Comparison of ENCODE assay signal across 8 mouse cellular contexts in genomic region chr3:59208650-59209548, GRCm38 (mm10). TPM values are rescaled to one million over a fixed set of nuclear protein-coding genes. Genes with fewer than 3 reads are reported as not detected.
DNase-seq lines count a peak whose midpoint lies in the region; ATAC-seq and TF ChIP-seq lines count a peak whose summit lies in the region.

No protein-coding gene starts in this region.

- no peak for TF ChIP-seq EP300 in liver, embryonic 14.5 days (IDR thresholded peaks at IDR 0.05; ENCODE audit: low read depth)

- 71% methylated on average over 4 of the region's 4 CpGs for WGBS in forebrain, postnatal 0 days
- 67% methylated on average over 4 of the region's 4 CpGs for WGBS in liver, embryonic 14.5 days (ENCODE audit: insufficient replicate concordance)

- peak; percentile 98 for TF ChIP-seq CTCF in E14TG2a.4 (conservative IDR thresholded peaks at IDR 0.05; ENCODE audit: low read length)
- TF ChIP-seq CTCF in forebrain, postnatal 0 days (IDR thresholded peaks at IDR 0.05; ENCODE audit: low read depth): peak; percentile 87
- TF ChIP-seq CTCF in liver, embryonic 14.5 days (IDR thresholded peaks at IDR 0.05; ENCODE audit: low read depth): peak; percentile 73

- peaks cover 5% of the 10 kb centered on the region; the same call in 1 of the 2 replicates for H3K9me3 ChIP-seq in E14TG2a.4 (ENCODE audit: low read length)
- H3K9me3 ChIP-seq in forebrain, postnatal 0 days (ENCODE audit: low read length): no peaks in the 10 kb centered on the region
- H3K9me3 ChIP-seq in liver, embryonic 14.5 days (ENCODE audit: control insufficient read depth, low read length): no peaks in the 10 kb centered on the region

- H3K27me3 ChIP-seq in E14TG2a.4 (ENCODE audit: insufficient read depth, low read length): no peaks in the 10 kb centered on the region
- H3K27me3 ChIP-seq in forebrain, postnatal 0 days (ENCODE audit: insufficient read depth, low read length): no peaks in the 10 kb centered on the region
- no peaks in the 10 kb centered on the region for H3K27me3 ChIP-seq in liver, embryonic 14.5 days (ENCODE audit: control insufficient read depth, insufficient read depth, low read length)

- ATAC-seq in cerebellum, adult (ENCODE audit: insufficient number of reproducible peaks, low FRiP score, low TSS enrichment): peak; percentile 59
- peak; percentile 76 for ATAC-seq in forebrain, postnatal 0 days
- no peak for ATAC-seq in liver, embryonic 14.5 days (ENCODE audit: insufficient read depth)

- H3K27ac ChIP-seq in forebrain, postnatal 0 days (ENCODE audit: low read depth, low read length): no peak overlapping the region
- no peak overlapping the region for H3K27ac ChIP-seq in liver, embryonic 14.5 days

- H3K4me2 ChIP-seq in forebrain, postnatal 0 days (ENCODE audit: low read depth): no peak overlapping the region
- H3K4me2 ChIP-seq in liver, embryonic 14.5 days (ENCODE audit: low read depth): no peak overlapping the region

- no peaks in the 10 kb centered on the region for H3K36me3 ChIP-seq in E14TG2a.4 (ENCODE audit: insufficient read depth, low read length)
- no peaks in the 10 kb centered on the region; the same call in 1 of the 2 replicates for H3K36me3 ChIP-seq in forebrain, postnatal 0 days (ENCODE audit: insufficient read depth)
- H3K36me3 ChIP-seq in liver, embryonic 14.5 days (replicated peaks; ENCODE audit: control insufficient read depth, insufficient read depth, low read depth): no peaks in the 10 kb centered on the region

- no peak overlapping the region for H3K9ac ChIP-seq in forebrain, postnatal 0 days
- H3K9ac ChIP-seq in liver, embryonic 14.5 days (replicated peaks): no peak overlapping the region

- no peak overlapping the region for H3K4me3 ChIP-seq in E14TG2a.4 (replicated peaks; ENCODE audit: low read length)
- no peak overlapping the region for H3K4me3 ChIP-seq in forebrain, postnatal 0 days (ENCODE audit: low read depth, low read length)
- no peak overlapping the region for H3K4me3 ChIP-seq in liver, embryonic 14.5 days (ENCODE audit: insufficient read depth in 1 of 2, low read depth in 2 of 2, low read length in 2 of 2)

- H3K4me1 ChIP-seq in E14TG2a.4 (replicated peaks; ENCODE audit: low read depth, low read length): peaks cover 4% of the 10 kb centered on the region; the same call in 1 of the 2 replicates
- no peaks in the 10 kb centered on the region for H3K4me1 ChIP-seq in forebrain, postnatal 0 days (ENCODE audit: insufficient read depth)
- peaks cover 0 to 12% of the 10 kb centered on the region in 2 experiments; a peak in 2 of 4 replicates for H3K4me1 ChIP-seq in liver, embryonic 14.5 days (replicated peaks; ENCODE audit: control insufficient read depth in 2 of 2, insufficient read depth in 2 of 2, low read length in 1 of 2)

- peak; percentile 81 for DNase-seq in kidney, adult 9 months
- no peak for DNase-seq in kidney, adult 11 months
- DNase-seq in forebrain, postnatal 0 days: peak; percentile 84
- DNase-seq in liver, embryonic 14.5 days (ENCODE audit: low read depth in 3 of 3, low spot score in 3 of 3): peak; percentile 27 to 40 (median 35)
- DNase-seq in retina, adult 2 months (ENCODE audit: low read depth, low spot score): peak; percentile 36
- no peak for DNase-seq in urinary bladder, postnatal 10 days (ENCODE audit: low spot score)

RNA-seq across cellular contexts. Expression of gene P2ry13, which starts 1.8 kb away (rescaled TPM):
- total RNA-seq in forebrain, postnatal 0 days (2014; rRNA removed): 2.0 and 2.2 TPM in 2 replicates
- 1.8 and 2.1 TPM in 2 replicates for polyA plus RNA-seq in forebrain, postnatal 0 days (2015; fragmentation: Nextera tagmentation; extraction: Ambion mirVana)
- 2.0 TPM in 2 replicates for polyA plus RNA-seq in liver, embryonic 14.5 days (2012; rRNA removed)
- 2.8 and 3.0 TPM in 2 replicates for polyA plus RNA-seq in liver, embryonic 14.5 days (2014; fragmentation: Nextera tagmentation; extraction: Ambion mirVana)

RNA-seq across cellular contexts. Expression of gene Gpr87, which starts 14.0 kb away (rescaled TPM):
- not detected in 2 replicates for total RNA-seq in forebrain, postnatal 0 days (2014; rRNA removed)
- not detected in 2 replicates for polyA plus RNA-seq in forebrain, postnatal 0 days (2015; fragmentation: Nextera tagmentation; extraction: Ambion mirVana)
- not detected in 2 replicates for polyA plus RNA-seq in liver, embryonic 14.5 days (2012; rRNA removed)
- not detected in 2 replicates for polyA plus RNA-seq in liver, embryonic 14.5 days (2014; fragmentation: Nextera tagmentation; extraction: Ambion mirVana)

RNA-seq across cellular contexts. Expression of gene P2ry12, which starts 53.8 kb away (rescaled TPM):
- 11.8 and 12.9 TPM in 2 replicates for total RNA-seq in forebrain, postnatal 0 days (2014; rRNA removed)
- 8.2 and 10.4 TPM in 2 replicates for polyA plus RNA-seq in forebrain, postnatal 0 days (2015; fragmentation: Nextera tagmentation; extraction: Ambion mirVana)
- 1.1 and 1.2 TPM in 2 replicates for polyA plus RNA-seq in liver, embryonic 14.5 days (2012; rRNA removed)
- polyA plus RNA-seq in liver, embryonic 14.5 days (2014; fragmentation: Nextera tagmentation; extraction: Ambion mirVana): 1.9 and 2.5 TPM in 2 replicates

RNA-seq across cellular contexts. Expression of gene P2ry14, which starts 55.5 kb away (rescaled TPM):
- total RNA-seq in forebrain, postnatal 0 days (2014; rRNA removed): 2.2 and 2.6 TPM in 2 replicates
- polyA plus RNA-seq in forebrain, postnatal 0 days (2015; fragmentation: Nextera tagmentation; extraction: Ambion mirVana): 3.2 TPM in 2 replicates
- polyA plus RNA-seq in liver, embryonic 14.5 days (2012; rRNA removed): 2.5 TPM in 2 replicates
- 3.6 and 4.1 TPM in 2 replicates for polyA plus RNA-seq in liver, embryonic 14.5 days (2014; fragmentation: Nextera tagmentation; extraction: Ambion mirVana)

Comparison
In these comparisons a context has a peak if more than half of its experiments do, and no peak if none do; other contexts are left out.
1. DNase-seq: peak in kidney, adult 9 months (single experiment), forebrain, postnatal 0 days (single experiment), liver, embryonic 14.5 days (3 of 3) and retina, adult 2 months (single experiment); none in kidney, adult 11 months (single experiment) and urinary bladder, postnatal 10 days (single experiment).
2. Peak in every context shown above with its lines, with median percentiles within 50 percentile points of each other: CTCF ChIP-seq.